Mouse (Mus musculus): Measurements from ENCODE around the gene Trim13.

DNA sequence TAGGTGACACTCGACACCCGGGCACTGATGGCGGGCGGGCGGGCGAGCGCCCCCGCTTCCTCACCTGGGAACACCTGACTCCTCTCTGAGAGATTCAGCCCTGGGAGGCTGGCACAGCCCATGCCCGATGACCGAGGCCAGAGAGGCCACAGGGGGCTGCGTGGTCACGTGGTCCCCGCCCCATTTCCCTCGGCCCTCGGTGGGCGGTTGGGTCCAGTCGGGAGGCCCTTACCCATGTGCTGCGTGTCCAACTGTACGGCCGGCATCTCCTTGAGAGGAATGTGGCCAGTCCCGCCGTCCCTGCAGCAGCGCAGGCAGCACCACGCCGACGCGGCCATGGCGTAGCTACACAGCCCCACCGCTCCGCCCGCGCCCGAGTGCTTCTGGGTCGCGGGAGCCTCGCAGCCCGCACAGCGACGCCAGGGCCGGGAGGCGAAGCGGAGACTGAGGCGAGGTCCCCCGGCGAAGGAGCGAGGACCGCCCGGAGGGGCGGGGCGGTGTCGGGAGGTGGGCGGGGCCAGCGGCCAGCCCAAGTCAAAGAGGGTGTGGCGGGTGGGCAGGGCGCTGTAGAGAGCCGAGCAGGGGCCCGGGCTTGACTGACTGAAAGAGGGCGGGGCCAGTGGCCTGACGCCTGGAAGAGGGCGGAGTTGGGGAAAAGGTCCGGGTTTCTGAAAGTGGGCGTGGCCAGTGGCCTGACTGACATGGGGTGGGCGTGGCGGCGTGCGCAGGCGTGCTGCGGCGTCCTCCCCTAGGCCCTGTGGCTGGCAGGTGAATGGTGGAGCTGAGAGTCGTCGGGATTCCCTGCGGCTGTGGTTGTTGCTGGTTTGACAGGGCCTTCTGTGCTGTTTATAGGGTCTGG lies 41.5 kb upstream of the Trim13 start, which contains the start of gene Spryd7:
- TF ChIP-seq CTCF (IDR thresholded peaks at IDR 0.05; ENCODE audit: low read depth, low read length) (0 out of 2 replicates have a peak, but pooled peaks have one; percentile 18), POLR2A (IDR thresholded peaks at IDR 0.05; ENCODE audit: extremely low read depth, insufficient read depth, low read length) (peak; percentile 94)
